Mouse (Mus musculus): ENCODE measurements around the gene Agpat3.

Agpat3 gene

DNA sequence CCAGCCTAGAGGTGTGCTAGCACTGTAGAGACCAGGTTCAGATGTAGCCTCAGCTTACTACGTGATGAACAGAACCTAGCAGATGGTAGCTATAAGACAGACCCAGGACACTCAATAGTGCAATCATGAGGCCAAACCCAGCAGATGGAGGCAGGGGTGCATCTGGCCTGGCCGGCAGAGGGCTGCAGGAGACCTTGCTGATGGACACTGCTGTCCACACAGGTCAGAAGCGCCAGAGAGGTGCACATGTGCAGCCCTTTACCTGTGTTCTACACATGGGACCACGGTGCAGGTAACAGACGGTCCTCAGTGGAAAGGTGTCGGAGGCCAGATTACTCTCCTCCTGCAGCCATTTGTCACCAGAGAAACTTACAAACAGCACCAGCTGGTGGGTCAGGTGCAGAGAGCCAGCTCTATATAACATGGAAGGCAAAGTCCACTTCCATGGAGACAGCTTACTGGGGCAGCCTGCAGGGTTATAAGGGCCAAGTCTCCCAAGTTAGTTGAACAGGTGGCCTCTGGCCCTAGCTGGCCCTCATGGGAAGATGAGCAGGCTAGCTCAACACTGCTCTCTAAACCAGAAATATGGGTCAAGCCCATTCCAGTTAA, 27.6 kb downstream of the Agpat3 start:
- DNase-seq (ENCODE audit: low spot score in 2 of 2) = no peak

GRCm38 (mm10) chr10:78323214-78323880, 28.9 kb downstream of the Agpat3 start:
- DNase-seq (ENCODE audit: low spot score in 2 of 2) = no peak

DNA sequence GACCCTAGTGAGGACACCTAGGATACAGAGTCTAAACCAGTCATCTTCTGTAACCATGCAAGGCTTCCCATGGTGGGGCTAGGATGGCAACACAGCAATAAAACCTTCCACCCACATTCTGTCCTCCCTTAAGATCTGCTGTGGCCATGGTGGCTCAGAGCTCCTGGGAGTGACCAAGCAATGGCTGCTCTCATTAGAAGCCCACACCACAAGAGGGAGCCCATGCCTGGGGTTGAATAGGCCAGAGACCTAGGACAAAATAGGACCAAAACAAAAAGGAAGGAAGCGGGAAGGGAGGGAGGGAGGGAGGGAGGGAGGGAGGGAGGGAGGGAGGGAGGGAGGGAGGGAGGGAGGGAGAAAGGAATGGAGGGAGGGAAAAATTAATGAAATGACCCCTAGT, 29.5 kb downstream of the Agpat3 start:
- no peak for DNase-seq (ENCODE audit: low spot score in 2 of 2)

DNA sequence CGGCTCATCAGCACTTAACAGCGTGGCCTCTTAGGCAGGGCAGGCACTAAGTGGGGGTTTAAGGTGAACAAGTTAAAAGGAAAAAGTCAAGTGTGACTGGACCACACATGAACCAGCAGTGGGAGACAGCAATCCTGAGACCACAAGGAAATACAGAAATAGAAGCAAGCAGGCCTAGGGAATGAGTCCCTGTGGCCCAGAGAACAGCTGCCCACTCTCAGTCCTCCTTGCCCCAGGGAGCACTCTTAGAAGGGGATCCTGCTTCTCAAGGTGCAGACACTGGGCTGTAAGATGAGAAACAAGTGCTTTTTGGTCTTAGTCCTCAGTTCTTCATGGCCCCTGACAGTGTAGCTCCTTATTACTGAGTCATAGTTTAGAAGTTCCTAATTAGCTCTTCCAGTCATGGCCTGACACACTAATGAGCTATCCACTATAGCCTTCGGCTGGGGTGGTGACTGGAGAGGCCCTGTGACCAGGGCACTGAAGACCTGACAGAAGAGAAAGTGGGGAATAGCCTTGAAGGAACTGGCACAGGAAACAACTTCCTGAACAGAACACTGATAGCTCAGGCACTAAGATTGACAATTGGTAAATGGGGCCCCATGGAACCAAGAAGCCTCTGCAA, 31.0 kb downstream of the Agpat3 start:
- no peak for DNase-seq (ENCODE audit: low spot score in 2 of 2)

DNA sequence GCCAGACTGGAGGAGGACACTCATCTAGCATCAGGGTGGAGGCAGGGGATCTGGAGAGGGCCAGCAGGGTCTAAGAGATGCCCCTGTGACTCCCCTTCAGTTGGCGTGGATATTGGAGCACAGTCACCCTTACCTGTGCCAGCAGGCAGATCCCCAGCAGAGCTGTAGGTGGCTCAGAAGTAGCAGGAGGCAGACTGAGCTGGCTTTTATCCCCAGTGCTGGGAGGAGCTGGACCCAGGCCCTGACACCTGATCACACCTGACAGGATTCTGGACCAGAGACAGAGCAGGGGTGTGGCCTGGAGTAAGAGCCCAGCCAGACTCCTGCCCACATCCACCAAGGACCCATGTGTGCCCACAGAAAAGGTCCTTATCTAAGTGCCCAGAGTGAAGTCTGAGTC, 31.8 kb downstream of the Agpat3 start:
- DNase-seq (ENCODE audit: low spot score in 2 of 2) = no peak

DNA sequence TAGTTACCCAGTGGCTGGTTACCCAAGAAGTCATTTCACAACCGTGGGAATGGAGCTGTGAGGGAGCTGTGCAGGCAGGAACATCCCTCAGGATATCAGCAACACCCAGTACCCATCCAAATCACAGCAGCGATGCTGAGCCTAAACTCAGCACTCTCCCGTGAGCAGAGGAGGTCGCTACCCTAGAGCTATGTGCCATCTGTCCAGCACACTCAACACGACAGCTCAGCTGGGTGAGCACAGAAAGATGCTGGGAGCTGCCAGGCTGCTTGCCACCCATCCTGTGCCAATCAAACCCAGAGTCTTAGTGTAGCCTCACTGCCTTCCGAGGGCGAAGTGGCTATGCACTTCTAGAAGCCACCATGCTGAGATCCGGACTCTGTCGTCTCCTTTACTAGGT, 32.3 kb downstream of the Agpat3 start:
- DNase-seq (ENCODE audit: low spot score in 2 of 2) = no peak

DNA sequence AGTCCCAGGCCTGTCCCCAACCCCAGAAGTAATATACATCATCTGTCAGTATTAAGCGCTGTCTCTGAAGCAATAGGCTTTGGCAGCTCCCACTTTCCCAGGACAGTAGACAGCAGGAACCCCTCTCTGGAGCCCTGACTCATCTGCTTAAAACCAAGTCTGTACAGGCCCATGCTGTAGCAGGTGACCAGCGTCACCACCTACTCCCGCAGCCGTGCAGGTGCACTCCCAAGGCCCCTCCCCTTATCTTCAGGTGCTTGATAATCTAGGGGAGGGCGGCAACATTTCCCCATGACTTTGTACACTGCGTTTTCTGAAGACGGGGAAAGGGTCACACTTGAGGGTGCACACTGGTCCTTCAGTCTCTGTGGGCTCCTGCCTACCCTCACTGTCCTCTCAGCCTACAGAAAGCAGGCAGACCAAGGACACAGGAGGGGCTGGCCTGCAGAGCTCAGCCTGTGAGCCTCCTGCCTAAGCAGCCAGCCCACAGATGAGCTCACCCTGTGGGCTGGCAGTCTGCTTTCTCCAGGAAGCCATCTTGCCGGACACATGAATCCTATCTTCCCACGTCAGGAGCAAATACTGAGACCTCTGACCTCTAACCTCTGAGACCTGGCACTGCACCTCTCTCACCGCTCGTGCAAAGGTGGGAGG, 34.9 kb downstream of the Agpat3 start:
- DNase-seq (ENCODE audit: low spot score in 2 of 2) = no peak

DNA sequence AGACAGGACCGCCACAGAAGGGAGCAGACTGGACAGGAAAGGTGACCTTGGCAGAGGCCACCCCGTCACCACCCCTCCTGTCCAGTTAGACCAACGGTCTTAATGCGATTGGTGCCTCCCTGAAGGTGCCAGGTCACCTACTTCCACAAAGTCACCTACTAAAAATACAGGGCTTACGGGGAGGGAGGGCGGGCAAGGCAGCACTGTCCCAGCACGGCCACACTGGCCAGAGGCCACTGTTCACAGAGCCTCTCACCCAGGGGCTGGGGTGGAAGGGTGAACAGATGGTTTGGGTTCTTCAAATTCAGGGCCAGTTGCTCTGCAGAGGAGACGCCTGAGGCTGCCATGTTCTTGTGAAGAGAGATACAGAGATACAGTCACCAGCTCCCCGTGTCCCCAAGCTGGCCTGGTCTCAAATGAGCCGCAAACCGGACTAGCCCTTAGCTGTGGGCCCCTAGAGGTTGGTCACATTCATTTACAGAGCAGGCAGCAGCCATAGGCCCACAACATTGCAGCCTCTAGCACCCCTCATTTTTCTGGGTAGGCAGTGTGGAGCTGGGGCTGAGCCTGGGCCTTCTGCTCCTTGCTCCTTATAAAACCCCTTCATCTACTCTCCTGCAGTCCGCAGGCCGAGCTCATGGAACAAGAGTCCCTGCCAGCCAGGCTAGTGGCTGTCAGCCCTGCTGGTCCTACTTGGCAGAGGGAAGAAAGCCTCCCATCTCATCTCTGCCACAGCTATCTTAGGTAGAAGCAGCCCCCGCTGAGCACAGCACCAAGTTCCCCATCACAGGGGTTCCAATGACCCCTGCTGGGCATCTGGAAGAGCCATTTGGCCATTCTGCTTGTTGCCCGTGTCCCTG, 35.8 kb downstream of the Agpat3 start:
- DNase-seq (ENCODE audit: low spot score in 2 of 2) = no peak

DNA sequence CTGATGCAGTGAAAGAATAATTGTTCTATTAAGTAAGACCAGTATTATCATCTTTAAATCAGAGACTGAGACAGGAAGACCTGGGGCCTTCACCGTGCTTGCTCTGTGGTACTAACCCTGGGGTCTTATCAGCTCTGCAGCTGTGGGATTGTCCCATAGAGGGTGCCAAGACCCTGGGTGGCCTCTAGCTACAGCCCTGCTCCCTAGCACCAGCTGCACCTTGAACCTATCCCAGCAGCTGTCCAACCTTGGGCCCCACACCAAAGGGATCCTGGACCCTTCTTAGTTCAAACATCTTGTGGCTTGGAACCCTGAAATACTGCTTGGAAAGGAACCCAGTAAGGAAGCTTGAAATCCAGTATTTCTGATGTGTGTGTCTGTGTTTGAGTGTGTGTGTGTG, 37.1 kb downstream of the Agpat3 start:
- DNase-seq (ENCODE audit: low spot score in 2 of 2) = no peak

DNA sequence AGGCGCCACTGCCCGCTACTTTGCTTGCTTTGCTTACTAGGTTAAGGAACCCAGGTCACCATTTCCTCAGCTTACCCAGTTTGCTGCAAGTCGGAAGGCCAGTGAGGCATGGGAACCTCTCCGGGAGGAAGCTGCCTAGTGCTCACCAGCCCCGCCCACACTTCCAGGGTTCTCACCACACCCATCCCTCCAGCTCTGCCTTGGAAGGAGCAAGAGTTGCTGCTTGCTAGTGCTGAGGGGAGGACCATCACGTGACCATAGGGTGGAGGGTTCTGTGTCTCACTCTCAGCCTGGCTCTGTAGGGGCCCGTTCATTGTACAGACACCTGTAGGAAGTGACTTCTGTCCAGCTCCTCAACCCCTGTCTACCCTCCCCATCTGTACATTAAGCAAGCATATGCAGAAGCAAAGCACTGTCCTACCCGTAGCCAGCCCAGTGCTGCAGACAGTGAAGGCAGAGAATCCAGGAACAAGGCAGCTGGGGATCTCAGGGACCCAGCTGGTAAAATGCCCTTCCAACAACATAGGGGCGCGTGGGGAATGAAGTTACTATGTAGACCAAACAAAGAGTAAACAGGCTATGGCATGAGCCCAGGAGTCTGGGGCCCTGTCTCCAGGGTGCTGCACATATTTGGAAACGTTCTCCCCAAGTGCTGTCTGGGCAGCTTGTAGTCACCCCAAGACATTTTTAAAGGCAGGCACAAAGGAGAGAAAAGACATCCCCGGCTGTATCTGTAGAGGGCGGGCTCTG, 40.2 kb downstream of the Agpat3 start:
- no peak for DNase-seq (ENCODE audit: low spot score in 2 of 2)

GRCm38 (mm10) chr10:78310747-78311267, 41.5 kb downstream of the Agpat3 start:
- no peak for DNase-seq (ENCODE audit: low spot score in 2 of 2)

DNA sequence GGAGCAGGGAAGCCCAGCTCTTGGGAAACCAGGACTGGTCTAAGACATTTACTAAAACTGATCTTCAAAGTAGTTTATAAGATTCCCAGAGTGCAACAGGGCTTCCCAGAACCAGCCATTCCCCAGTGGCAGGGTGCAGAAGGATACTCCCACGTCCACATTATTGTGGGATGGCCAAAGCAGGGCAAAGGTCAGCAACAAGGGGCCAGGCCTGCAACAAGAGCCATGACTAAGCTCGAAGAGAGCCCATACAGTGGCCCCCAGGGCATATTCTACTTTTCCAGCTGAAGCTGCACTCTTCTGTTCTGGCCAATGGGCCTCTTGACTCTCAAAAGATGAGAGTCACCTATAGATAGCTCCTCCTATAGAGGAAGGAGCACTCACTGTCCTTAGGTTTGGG, 43.7 kb downstream of the Agpat3 start:
- no peak for DNase-seq (ENCODE audit: low spot score in 2 of 2)

DNA sequence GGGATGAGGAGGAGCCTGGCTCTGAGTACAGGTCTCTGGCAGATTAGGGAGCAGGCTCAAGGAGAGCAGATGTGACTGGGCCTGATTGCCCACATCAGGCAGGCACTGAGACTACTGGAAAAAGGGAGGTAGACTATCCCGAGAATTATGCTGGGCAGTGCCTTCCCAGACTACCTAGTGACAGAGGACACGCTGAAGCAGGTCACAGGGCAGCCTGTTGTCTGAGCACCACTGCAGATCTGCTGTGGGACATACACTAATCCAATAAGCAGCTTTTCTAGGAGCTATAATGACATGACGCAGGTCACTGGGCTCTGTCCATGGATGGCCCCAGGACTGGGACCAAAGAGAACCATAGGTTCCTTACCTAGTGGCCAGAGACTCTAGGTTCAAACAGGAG, 44.9 kb downstream of the Agpat3 start:
- no peak for DNase-seq (ENCODE audit: low spot score in 2 of 2)

GRCm38 (mm10) chr10:78306027-78306426, 46.3 kb downstream of the Agpat3 start:
- DNase-seq (ENCODE audit: low spot score in 2 of 2) = no peak

GRCm38 (mm10) chr10:78304996-78305395, 47.3 kb downstream of the Agpat3 start:
- no peak for DNase-seq (ENCODE audit: low spot score in 2 of 2)

DNA sequence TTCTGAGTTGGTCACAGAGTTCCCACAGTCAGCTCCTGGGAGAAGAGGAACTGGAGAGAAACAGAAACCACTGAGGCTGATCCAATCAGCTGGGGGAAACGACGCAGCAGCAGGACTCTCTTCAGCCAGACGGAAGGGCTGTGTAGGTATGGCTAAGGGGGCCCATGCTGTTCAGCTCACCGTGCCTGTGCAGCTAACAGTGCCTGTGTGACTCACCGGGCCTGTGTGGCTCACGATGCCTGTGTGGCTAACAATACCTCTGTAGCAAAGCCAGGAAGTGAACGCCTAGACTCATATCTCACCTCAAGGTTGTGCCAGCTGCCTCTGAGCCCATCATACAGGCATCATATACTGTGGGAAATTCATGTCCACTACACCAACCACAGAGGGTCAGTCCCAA, 48.6 kb downstream of the Agpat3 start:
- no peak for DNase-seq (ENCODE audit: low spot score in 2 of 2)

GRCm38 (mm10) chr10:78300061-78300460, 52.2 kb downstream of the Agpat3 start:
- peak in 1 of 2 experiments; percentile 38 for DNase-seq (ENCODE audit: low spot score in 2 of 2)

DNA sequence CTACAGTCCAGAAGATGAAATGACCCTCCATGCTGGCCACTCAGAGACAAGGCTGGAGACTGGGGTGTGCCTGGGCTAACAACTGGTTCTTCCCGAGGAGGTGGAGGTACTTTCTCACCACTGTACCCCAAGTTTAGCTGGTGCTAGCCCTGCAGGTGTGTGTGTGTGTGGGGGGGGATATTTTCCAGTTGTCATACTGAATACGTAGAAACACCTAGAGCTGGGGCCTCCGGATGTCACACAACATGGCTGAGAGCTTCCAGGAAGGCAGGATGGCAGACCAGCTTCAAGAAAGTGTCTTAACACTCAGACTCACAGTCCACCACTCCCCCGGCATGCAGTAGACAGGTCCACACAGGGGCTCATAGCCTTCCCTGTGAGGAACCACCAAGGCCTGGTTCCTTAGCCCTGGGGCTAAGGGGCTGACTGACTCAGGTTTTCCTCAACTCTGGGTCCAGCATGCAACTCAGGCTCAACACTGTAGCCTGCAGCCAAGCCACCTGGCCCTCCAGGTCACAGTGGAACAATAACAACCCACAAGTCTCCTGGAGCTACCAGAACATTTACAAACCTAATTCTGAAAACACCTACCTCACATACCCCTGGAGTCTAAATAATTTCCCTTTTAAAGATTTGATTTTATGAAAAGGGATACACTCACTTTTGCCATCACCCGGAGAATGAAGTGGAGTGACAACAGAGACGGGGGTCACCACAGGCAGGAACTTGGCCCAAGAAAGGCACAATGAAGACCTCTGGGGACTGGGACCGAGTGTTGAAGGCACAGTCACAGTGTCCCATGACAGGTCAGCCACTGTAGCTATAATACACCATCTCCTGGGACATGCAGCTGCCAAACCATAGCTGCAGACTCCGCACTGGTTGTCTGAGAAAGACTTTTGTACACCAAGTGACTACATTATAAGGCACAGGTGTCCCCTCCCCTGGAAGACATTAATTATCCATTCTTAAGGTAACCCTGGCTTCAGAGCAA, 53.3 kb downstream of the Agpat3 start:
- DNase-seq (ENCODE audit: low spot score in 2 of 2) = no peak

Data from frontal cortex, postnatal 10 days (tissue).